Mouse (Mus musculus): ENCODE measurements around the gene Ranbp9.

GRCm38 (mm10) chr13:43374205-43374604 is 106.9 kb downstream of the Ranbp9 start:
- TF ChIP-seq CTCF (IDR thresholded peaks at IDR 0.05; ENCODE audit: borderline replicate concordance, insufficient read depth, low read length) (no peak), POLR2A (IDR thresholded peaks at IDR 0.05; ENCODE audit: low read depth, low read length) (no peak)

Data from embryonic fibroblast, embryonic 13.5 days (primary cell).